Mouse (Mus musculus) common myeloid progenitor, adult 5-6 weeks (primary cell): ENCODE results near the gene Stx18. TPM values are rescaled to one million over a fixed set of nuclear protein-coding genes. Genes with fewer than 3 reads are reported as not detected.
A peak's percentile ranks its signal among the peaks of the same experiment; 100 is the strongest.

Experiments
- ATAC-seq: replicated peaks from 2 replicates; pipeline ENCODE4 v1.8.0; 2016; ENCODE audit warnings: low read depth, mild to moderate bottlenecking, moderate TSS enrichment, inconsistent platforms; ENCODE audit not compliant: poor library complexity, severe bottlenecking
- total RNA-seq: library from RNA; stranded (forward); fragments of 200-1000, 187-1606 nt; gene quantifications from 2 replicates; pipeline ENCODE4 v1.2.3, GENCODE M21; 2017

Stx18 gene
- total RNA-seq, 1 experiment from 2014 or later = 32.8 TPM

DNA sequence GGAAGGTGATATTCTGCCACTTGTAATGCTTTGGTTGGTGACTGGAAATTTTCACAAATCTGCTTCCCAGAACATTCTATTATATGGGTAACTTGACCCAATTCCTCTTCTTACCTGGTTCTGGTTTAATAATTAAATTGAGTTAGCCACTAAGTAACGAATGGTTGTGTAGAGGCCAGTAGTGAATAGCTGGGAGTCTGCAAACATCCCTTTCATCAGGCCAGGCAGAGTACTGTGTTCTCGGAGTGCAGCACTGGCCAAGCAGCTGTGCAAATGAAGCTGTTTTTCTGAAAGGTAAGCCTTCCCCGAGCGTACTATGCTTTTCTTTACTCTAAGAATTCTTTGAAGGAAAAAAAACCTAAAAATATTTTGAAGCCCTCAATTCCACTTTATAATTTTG lies 37.8 kb downstream of the Stx18 start:
- no peak for ATAC-seq

DNA sequence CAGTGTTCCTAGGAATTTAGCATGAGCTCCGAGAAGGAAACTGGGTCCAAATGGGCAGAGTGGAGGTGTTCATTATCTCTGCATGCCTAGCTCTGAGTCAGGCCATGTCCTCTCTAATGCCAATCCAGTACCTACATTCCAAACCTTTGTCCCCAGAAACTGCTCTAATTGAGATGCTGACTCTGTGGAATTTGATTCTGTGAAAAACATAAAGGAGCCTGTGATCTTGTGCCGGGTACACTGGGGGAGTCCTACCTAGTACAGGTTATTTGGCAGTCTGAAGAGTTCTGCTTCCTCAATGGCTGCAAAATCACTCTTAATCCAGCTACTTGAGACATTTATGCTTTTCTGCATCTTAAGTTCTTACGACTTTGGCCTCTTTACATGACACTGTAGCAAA lies 40.0 kb downstream of the Stx18 start:
- no peak for ATAC-seq

DNA sequence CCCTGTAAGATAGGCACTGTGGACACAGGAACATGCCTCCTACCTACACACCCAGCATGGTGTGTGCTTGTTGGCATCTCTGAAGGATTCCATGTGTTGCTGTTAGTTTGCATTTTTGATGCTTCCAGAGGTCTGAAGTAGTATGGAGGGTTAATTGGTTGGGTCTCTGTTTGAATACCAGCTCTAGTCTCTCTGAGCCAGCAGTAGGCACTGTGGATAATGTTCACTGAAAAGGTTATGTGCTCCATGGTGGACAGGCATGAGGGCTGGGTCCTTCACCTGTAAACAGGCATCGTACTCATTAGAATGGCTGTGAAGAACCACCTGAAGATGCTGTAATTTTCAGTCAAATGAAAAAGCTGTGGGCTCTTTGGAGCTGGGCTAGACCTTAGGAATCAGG lies 41.9 kb downstream of the Stx18 start:
- ATAC-seq = no peak

GRCm38 (mm10) chr5:38082589-38082988 lies 44.0 kb downstream of the Stx18 start:
- no peak for ATAC-seq

- no peak for ATAC-seq
Observed at GRCm38 (mm10) chr5:38083362-38083761, 44.8 kb downstream of the Stx18 start.

GRCm38 (mm10) chr5:38084616-38085015 lies 46.1 kb downstream of the Stx18 start:
- ATAC-seq = no peak

DNA sequence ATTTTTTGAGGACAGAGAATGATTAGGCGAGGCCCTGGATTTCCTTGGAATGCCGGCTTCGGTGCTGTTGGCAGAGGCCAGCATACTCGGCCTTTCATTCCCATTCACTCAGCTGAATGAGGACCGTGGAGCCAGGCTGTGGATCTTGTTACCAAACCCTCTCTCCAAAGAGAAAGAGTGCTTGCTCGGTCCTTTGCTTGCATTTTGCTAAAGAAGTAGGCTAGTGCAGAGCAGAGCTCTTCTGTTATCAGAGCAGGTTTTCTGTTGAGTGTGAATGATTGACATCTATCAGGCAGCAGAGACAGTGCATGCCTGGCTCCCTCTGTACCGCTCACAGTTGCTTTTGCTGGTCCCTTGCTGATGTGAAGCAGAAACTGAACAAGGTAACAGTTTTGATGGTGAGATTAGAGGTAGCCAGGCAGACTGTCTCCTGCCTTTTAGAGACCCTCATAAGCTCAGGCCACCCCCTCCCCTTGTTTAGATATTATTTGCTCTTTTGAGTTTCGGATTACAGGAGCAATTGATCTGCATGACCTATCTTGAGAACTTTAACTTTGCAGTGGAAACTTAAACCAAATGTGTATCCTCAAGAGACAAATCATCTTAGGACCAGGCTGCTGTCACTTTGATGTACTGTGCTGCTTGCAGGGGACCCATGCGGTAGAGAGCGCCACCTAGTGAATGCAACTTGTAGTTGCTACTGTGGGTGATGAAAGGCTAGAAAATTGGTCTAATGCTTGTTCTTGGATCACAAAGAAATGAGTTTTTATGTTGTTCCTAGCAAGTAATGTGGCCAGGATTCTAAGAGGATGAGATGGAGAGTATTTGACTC lies 47.2 kb downstream of the Stx18 start:
- ATAC-seq = peak; percentile 81

DNA sequence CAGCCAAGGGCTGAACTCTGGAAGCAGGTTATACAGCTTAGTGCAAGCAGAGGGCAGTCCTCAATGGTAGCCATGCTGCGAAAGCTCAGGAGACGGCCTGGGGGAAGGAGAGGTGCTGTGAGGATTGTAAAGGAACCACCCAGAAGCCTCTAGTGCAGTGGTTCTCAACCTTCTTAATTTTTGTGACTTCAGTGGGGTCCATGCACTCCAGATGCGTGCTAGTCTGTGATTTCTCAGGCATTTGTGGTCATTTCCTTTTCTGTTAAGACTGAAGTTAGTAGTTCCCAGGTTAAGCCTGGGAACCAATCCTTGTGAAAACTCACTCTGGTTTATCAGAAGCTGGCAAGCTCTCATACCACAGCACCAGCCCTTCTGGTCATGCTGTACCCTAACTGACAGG lies 51.6 kb downstream of the Stx18 start:
- no peak for ATAC-seq

GRCm38 (mm10) chr5:38090581-38090980 lies 52.0 kb downstream of the Stx18 start:
- ATAC-seq = no peak

GRCm38 (mm10) chr5:38091046-38091965 lies 52.8 kb downstream of the Stx18 start:
- ATAC-seq = peak; percentile 91

DNA sequence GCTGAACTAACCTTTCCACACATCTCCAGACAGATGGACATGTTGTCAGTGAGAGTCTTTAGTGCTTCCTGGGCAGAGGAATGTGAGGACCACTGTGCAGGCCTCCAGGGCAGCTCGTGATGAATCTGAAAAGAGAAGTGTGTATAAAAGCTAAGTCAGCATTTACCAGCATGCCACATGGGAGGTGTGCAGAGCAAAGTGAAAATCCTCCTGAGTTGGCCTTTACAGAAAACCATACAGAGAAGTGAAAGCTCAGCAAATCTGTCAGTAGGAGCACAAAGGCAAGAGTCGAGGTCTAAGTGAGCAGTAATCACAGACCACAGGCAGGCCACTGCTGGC lies 53.4 kb downstream of the Stx18 start:
- ATAC-seq = no peak

GRCm38 (mm10) chr5:38094331-38094730 lies 55.8 kb downstream of the Stx18 start:
- no peak for ATAC-seq

- ATAC-seq = no peak
Observed at GRCm38 (mm10) chr5:38097501-38098093, 59.1 kb downstream of the Stx18 start.

- no peak for ATAC-seq
Observed at GRCm38 (mm10) chr5:38099139-38099676, 60.7 kb downstream of the Stx18 start.

- no peak for ATAC-seq
Observed at GRCm38 (mm10) chr5:38102945-38103344, 64.4 kb downstream of the Stx18 start.

DNA sequence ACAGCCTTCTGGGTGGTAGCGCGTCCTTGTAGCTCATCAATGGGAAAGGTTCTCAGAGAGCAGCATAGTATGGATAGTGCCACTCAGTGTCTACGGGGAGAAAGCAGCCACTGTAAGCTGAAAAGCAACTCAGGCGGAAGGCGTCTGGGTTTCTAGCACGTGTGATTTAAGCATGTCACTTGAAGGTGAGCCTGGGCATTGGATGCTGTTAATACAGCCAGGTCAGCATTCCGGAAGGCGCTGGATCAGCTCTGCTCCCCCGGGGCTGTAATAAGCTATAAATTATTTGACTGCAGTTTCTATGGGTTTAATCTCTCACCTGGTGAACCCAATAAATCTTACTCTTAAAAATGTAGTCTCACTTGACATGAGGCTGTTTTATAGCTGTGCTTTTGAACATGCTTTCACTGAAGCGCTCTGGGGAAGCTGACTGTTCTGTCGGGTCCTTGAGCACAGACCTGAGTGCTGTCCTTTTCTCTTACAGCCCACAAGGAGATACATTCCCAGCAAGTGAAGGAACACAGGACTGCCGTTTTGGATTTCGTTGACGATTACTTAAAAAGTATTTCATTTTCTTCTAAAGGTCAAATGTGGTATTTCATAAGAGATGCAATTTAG lies 67.6 kb downstream of the Stx18 start:
- no peak for ATAC-seq

GRCm38 (mm10) chr5:38106807-38107206 lies 68.3 kb downstream of the Stx18 start:
- ATAC-seq = no peak

GRCm38 (mm10) chr5:38114526-38114925 lies 76.0 kb downstream of the Stx18 start:
- ATAC-seq = no peak

DNA sequence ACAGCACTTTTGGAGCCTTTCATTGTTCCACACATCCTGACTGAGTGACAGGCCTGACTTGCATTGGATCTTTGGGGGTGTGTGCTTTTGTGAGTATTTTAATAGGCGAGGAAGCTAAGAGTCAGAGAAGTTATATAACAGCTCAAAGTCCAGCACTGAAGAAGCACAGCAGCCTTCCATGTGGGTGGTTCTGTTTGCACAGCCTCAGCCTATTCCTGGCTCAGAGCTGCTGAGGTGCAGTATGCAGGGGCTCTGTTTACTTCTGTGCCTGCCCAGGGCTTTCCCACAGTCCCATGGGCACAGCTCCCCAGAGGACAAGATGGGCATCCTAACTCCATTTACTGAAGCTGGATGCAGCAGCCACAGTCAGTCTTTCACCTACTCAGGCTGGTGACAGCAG lies 78.5 kb downstream of the Stx18 start:
- no peak for ATAC-seq

DNA sequence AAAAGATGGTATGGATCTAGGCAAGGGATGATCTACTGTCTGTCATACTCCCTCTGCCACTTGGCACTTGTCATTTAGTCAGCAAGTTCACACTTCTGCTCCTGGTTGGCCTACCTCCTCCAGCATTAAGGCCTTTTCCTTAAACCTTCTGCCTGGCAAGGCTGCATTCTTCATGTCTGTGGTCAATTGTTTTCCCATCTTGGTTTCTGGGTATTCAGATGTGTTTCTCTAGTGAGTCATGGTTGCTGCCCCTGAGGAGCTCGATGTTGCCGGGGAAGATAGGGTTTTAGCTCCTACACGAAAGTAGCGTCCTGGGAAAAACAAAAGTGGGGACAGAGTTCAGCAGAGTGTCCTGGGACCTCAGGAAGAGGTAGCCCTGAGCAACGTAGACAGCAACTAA lies 80.7 kb downstream of the Stx18 start:
- ATAC-seq = no peak
